Mouse (Mus musculus): ENCODE data around the gene Wipf1. TPM values are rescaled to one million over a fixed set of nuclear protein-coding genes. Genes with fewer than 3 reads are reported as not detected.
"Not testable (repeated sequence)": the region's sequence is repeated elsewhere in the genome, so short reads cannot be mapped to it uniquely, and the experiment has no call there.

The Wipf1 gene
- polyA plus RNA-seq, 1 experiment from 2014 or later = 8.0 TPM

GRCm38 (mm10) chr2:73509248-73510024 lies 20.1 kb downstream of the Wipf1 start:
- Histone ChIP-seq H3K27me3 (ENCODE audit: insufficient read depth, low read length) (no peaks in the 10 kb centered on the region), H3K9me3 (replicated peaks; ENCODE audit: low read length) (no peaks in the 10 kb centered on the region), H3K4me3 (replicated peaks; ENCODE audit: low read depth, low read length) (no peak overlapping the region), H3K4me1 (replicated peaks; ENCODE audit: insufficient read depth, low read length) (peaks cover 6% of the 10 kb centered on the region; the same call in 1 of the 2 replicates), H3K36me3 (ENCODE audit: insufficient read depth, low read length) (no peaks in the 10 kb centered on the region), H3K9ac (ENCODE audit: low read depth, low read length) (no peak overlapping the region), H3K27ac (peak overlapping the region; percentile 54; the same call in 1 of the 2 replicates), H3K4me2 (ENCODE audit: low read length) (no peak overlapping the region)
- ATAC-seq (replicated peaks; ENCODE audit: low FRiP score, low read depth) (0 out of 2 replicates have a peak, but pooled peaks have one; percentile 24), DNase-seq (ENCODE audit: low spot score) (no peak)
- 54% methylated on average over 15 of the region's 15 CpGs for WGBS
- no peak for TF ChIP-seq CTCF (IDR thresholded peaks at IDR 0.05; ENCODE audit: low read depth)

- Histone ChIP-seq H3K9ac (ENCODE audit: low read depth, low read length) (no peak overlapping the region), H3K4me2 (ENCODE audit: low read length) (no peak overlapping the region), H3K9me3 (replicated peaks; ENCODE audit: low read length) (no peaks in the 10 kb centered on the region), H3K27ac (no peak overlapping the region), H3K4me3 (replicated peaks; ENCODE audit: low read depth, low read length) (no peak overlapping the region), H3K4me1 (replicated peaks; ENCODE audit: insufficient read depth, low read length) (peaks cover 6% of the 10 kb centered on the region; the same call in 1 of the 2 replicates), H3K27me3 (ENCODE audit: insufficient read depth, low read length) (no peaks in the 10 kb centered on the region), H3K36me3 (ENCODE audit: insufficient read depth, low read length) (no peaks in the 10 kb centered on the region)
- ATAC-seq (replicated peaks; ENCODE audit: low FRiP score, low read depth) = no peak
- no peak for TF ChIP-seq CTCF (IDR thresholded peaks at IDR 0.05; ENCODE audit: low read depth)
- no peak for DNase-seq (ENCODE audit: low spot score)
- WGBS = 61% methylated on average over 7 of the region's 7 CpGs
Observed at GRCm38 (mm10) chr2:73507886-73508285, 21.6 kb downstream of the Wipf1 start.

GRCm38 (mm10) chr2:73506337-73506736 lies 23.2 kb downstream of the Wipf1 start:
- H3K4me3 ChIP-seq (replicated peaks; ENCODE audit: low read depth, low read length); ATAC-seq (replicated peaks; ENCODE audit: low FRiP score, low read depth); H3K27me3 ChIP-seq (ENCODE audit: insufficient read depth, low read length); H3K9me3 ChIP-seq (replicated peaks; ENCODE audit: low read length); H3K4me1 ChIP-seq (replicated peaks; ENCODE audit: insufficient read depth, low read length); H3K27ac ChIP-seq; DNase-seq (ENCODE audit: low spot score); H3K9ac ChIP-seq (ENCODE audit: low read depth, low read length); H3K4me2 ChIP-seq (ENCODE audit: low read length); H3K36me3 ChIP-seq (ENCODE audit: insufficient read depth, low read length): not testable (repeated sequence)
- 97% methylated on average over 4 of the region's 4 CpGs for WGBS

GRCm38 (mm10) chr2:73502863-73503429 lies 26.6 kb downstream of the Wipf1 start:
- DNase-seq (ENCODE audit: low spot score) = no peak
- TF ChIP-seq CTCF (IDR thresholded peaks at IDR 0.05; ENCODE audit: low read depth) = no peak
- no peak overlapping the region for H3K4me3 ChIP-seq (replicated peaks; ENCODE audit: low read depth, low read length)
- no peak for ATAC-seq (replicated peaks; ENCODE audit: low FRiP score, low read depth)
- H3K9me3 ChIP-seq (replicated peaks; ENCODE audit: low read length) = no peaks in the 10 kb centered on the region
- H3K9ac ChIP-seq (ENCODE audit: low read depth, low read length) = no peak overlapping the region
- no peaks in the 10 kb centered on the region for H3K36me3 ChIP-seq (ENCODE audit: insufficient read depth, low read length)
- H3K27ac ChIP-seq = 0 out of 2 replicates have a peak overlapping the region, but pooled peaks have one; percentile 19
- H3K27me3 ChIP-seq (ENCODE audit: insufficient read depth, low read length) = no peaks in the 10 kb centered on the region
- peaks cover 1% of the 10 kb centered on the region; the same call in 1 of the 2 replicates for H3K4me1 ChIP-seq (replicated peaks; ENCODE audit: insufficient read depth, low read length)
- WGBS = 81% methylated on average over 10 of the region's 10 CpGs
- H3K4me2 ChIP-seq (ENCODE audit: low read length) = no peak overlapping the region

- Histone ChIP-seq H3K9me3 (replicated peaks; ENCODE audit: low read length) (no peaks in the 10 kb centered on the region), H3K4me2 (ENCODE audit: low read length) (no peak overlapping the region), H3K9ac (ENCODE audit: low read depth, low read length) (no peak overlapping the region), H3K27me3 (ENCODE audit: insufficient read depth, low read length) (no peaks in the 10 kb centered on the region), H3K4me1 (replicated peaks; ENCODE audit: insufficient read depth, low read length) (0 out of 2 replicates have a peak, but pooled peaks cover 3% of the 10 kb centered on the region), H3K4me3 (replicated peaks; ENCODE audit: low read depth, low read length) (no peak overlapping the region), H3K36me3 (ENCODE audit: insufficient read depth, low read length) (no peaks in the 10 kb centered on the region), H3K27ac (no peak overlapping the region)
- WGBS = 86% methylated on average over 13 of the region's 13 CpGs
- DNase-seq (ENCODE audit: low spot score) = no peak
- no peak for TF ChIP-seq CTCF (IDR thresholded peaks at IDR 0.05; ENCODE audit: low read depth)
- ATAC-seq (replicated peaks; ENCODE audit: low FRiP score, low read depth) = no peak
Observed at GRCm38 (mm10) chr2:73500864-73501263, 28.7 kb downstream of the Wipf1 start.

- H3K36me3 ChIP-seq (ENCODE audit: insufficient read depth, low read length) = no peaks in the 10 kb centered on the region
- no peak overlapping the region for H3K9ac ChIP-seq (ENCODE audit: low read depth, low read length)
- H3K4me2 ChIP-seq (ENCODE audit: low read length) = no peak overlapping the region
- no peaks in the 10 kb centered on the region for H3K27me3 ChIP-seq (ENCODE audit: insufficient read depth, low read length)
- DNase-seq (ENCODE audit: low spot score) (no peak), ATAC-seq (replicated peaks; ENCODE audit: low FRiP score, low read depth) (no peak)
- H3K4me3 ChIP-seq (replicated peaks; ENCODE audit: low read depth, low read length) = no peak overlapping the region
- no peak for TF ChIP-seq CTCF (IDR thresholded peaks at IDR 0.05; ENCODE audit: low read depth)
- 0 out of 2 replicates have a peak, but pooled peaks cover 3% of the 10 kb centered on the region for H3K4me1 ChIP-seq (replicated peaks; ENCODE audit: insufficient read depth, low read length)
- no peaks in the 10 kb centered on the region for H3K9me3 ChIP-seq (replicated peaks; ENCODE audit: low read length)
- no peak overlapping the region for H3K27ac ChIP-seq
Observed at GRCm38 (mm10) chr2:73498322-73498721, 31.2 kb downstream of the Wipf1 start.
